In genomic region chr17:34207456-34207855, GRCm38 (mm10) we compare ENCODE assay signal across 23 mouse cellular contexts. TPM values are rescaled to one million over a fixed set of nuclear protein-coding genes. Genes with fewer than 3 reads are reported as not detected.
A peak's percentile ranks its signal among the peaks of the same experiment; 100 is the strongest.
DNase-seq lines count a peak whose midpoint lies in the region; ATAC-seq and TF ChIP-seq lines count a peak whose summit lies in the region.
"Had no signal": no experiment of that assay in that cellular context is flagged by ENCODE, and none has a peak within 500 bp of the region (broad histone marks: within the 10 kb centered on the region; RNA-seq: fewer than 3 reads in every experiment).

No protein-coding gene starts in this region.

- no peak overlapping the region for H3K27ac ChIP-seq in intestine, postnatal 0 days (ENCODE audit: low read depth, low read length)
- H3K27ac ChIP-seq: embryonic facial prominence, embryonic 12.5 days; forebrain, embryonic 12.5 days; gastrocnemius, adult 2 months; hindbrain, embryonic 14.5 days; intestine, embryonic 15.5 days; kidney, embryonic 15.5 days; limb, embryonic 15.5 days; liver, embryonic 14.5 days; midbrain, embryonic 10.5 days; neural tube, embryonic 15.5 days had no signal

- 0 out of 2 replicates have a peak, but pooled peaks cover 4% of the 10 kb centered on the region for H3K27me3 ChIP-seq in intestine, postnatal 0 days (replicated peaks; ENCODE audit: control insufficient read depth, insufficient read depth, low read length)

- DNase-seq in CD4-positive, CD25-positive, alpha-beta regulatory T cell, adult 2 months (ENCODE audit: low read depth, low spot score), result peak; percentile 63
- peak; percentile 44 to 58 for DNase-seq in spleen, postnatal 36 days (ENCODE audit: low spot score in 2 of 2)
- no peak for DNase-seq in spleen, adult 12 weeks (ENCODE audit: low spot score)
- DNase-seq in spleen, postnatal 4 days (ENCODE audit: low spot score in 2 of 2), result peak; percentile 13 to 62
- peak; percentile 48 to 67 for DNase-seq in thymus, postnatal 36 days
- no peak for DNase-seq in left cerebral cortex, adult 9 months (ENCODE audit: low spot score in 2 of 2)
- DNase-seq: adrenal gland, postnatal 36 days; cerebellum, adult 11 months; gastrocnemius, adult 2 months; left cerebral cortex, postnatal 4 days; lung, embryonic 14.5 days; right cerebral cortex, adult 18-20 months had no signal

- H3K9me3 ChIP-seq in intestine, postnatal 0 days (ENCODE audit: control insufficient read depth), result no peaks in the 10 kb centered on the region
- H3K9me3 ChIP-seq: embryonic facial prominence, embryonic 12.5 days; forebrain, embryonic 12.5 days; intestine, embryonic 15.5 days; kidney, embryonic 15.5 days; limb, embryonic 15.5 days; neural tube, embryonic 15.5 days had no signal

- H3K4me2 ChIP-seq in intestine, postnatal 0 days (replicated peaks; ENCODE audit: low read depth), result no peak overlapping the region
- H3K4me2 ChIP-seq: embryonic facial prominence, embryonic 12.5 days; forebrain, embryonic 12.5 days; hindbrain, embryonic 14.5 days; intestine, embryonic 15.5 days; kidney, embryonic 15.5 days; limb, embryonic 15.5 days; lung, embryonic 14.5 days; neural tube, embryonic 15.5 days had no signal

- H3K4me1 ChIP-seq in intestine, postnatal 0 days (replicated peaks; ENCODE audit: control insufficient read depth, insufficient read depth, low read length), result no peaks in the 10 kb centered on the region

- no peaks in the 10 kb centered on the region for H3K36me3 ChIP-seq in intestine, postnatal 0 days (ENCODE audit: control insufficient read depth, insufficient read depth)
- H3K36me3 ChIP-seq: embryonic facial prominence, embryonic 12.5 days; forebrain, embryonic 12.5 days; intestine, embryonic 15.5 days; kidney, embryonic 15.5 days; limb, embryonic 15.5 days; midbrain, embryonic 10.5 days; neural tube, embryonic 15.5 days had no signal

- no peak for ATAC-seq in CD4-positive, CD25-positive, alpha-beta regulatory T cell, adult 4 months
- no peak for ATAC-seq in intestine, postnatal 0 days
- ATAC-seq: intestine, embryonic 15.5 days had no signal

- H3K9ac ChIP-seq in intestine, postnatal 0 days (ENCODE audit: low read depth, low read length), result no peak overlapping the region
- H3K9ac ChIP-seq: embryonic facial prominence, embryonic 12.5 days; forebrain, embryonic 12.5 days; hindbrain, embryonic 14.5 days; intestine, embryonic 15.5 days; kidney, embryonic 15.5 days; limb, embryonic 15.5 days; liver, embryonic 14.5 days; lung, embryonic 14.5 days; neural tube, embryonic 15.5 days had no signal

- no peak overlapping the region for H3K4me3 ChIP-seq in intestine, postnatal 0 days (ENCODE audit: low read depth, low read length)
- H3K4me3 ChIP-seq: embryonic facial prominence, embryonic 12.5 days; forebrain, embryonic 12.5 days; gastrocnemius, adult 2 months; intestine, embryonic 15.5 days; kidney, embryonic 15.5 days; limb, embryonic 15.5 days; midbrain, embryonic 10.5 days; neural tube, embryonic 15.5 days had no signal

- 68% methylated on average over 3 of the region's 3 CpGs for WGBS in intestine, postnatal 0 days

- TF ChIP-seq CTCF in intestine, postnatal 0 days (IDR thresholded peaks at IDR 0.05; ENCODE audit: low read depth), result no peak

RNA-seq across cellular contexts. Expression of gene Tap2, which starts 4.1 kb away (rescaled TPM):
- polyA plus RNA-seq in CD4-positive, CD25-positive, alpha-beta regulatory T cell, adult 4 months (2017; shearing (Covaris generic)), result 100 to 1,000 TPM in 1 of 2 experiments, 10 to 100 TPM in 1; 78.9 to 260 TPM
- 11.2 and 13.0 TPM in 2 replicates for polyA plus RNA-seq in intestine, postnatal 0 days (2015; fragmentation: Nextera tagmentation; extraction: Ambion mirVana)

RNA-seq across cellular contexts. Expression of gene Psmb8, which starts 9.9 kb away (rescaled TPM):
- 100 to 1,000 TPM; 781 to 871 TPM for polyA plus RNA-seq in CD4-positive, CD25-positive, alpha-beta regulatory T cell, adult 4 months (2017; shearing (Covaris generic))
- 82.4 and 86.4 TPM in 2 replicates for polyA plus RNA-seq in intestine, postnatal 0 days (2015; fragmentation: Nextera tagmentation; extraction: Ambion mirVana)

RNA-seq across cellular contexts. Expression of gene Psmb9, which starts 19.9 kb away (rescaled TPM):
- 100 to 1,000 TPM; 280 to 324 TPM for polyA plus RNA-seq in CD4-positive, CD25-positive, alpha-beta regulatory T cell, adult 4 months (2017; shearing (Covaris generic))
- 36.8 and 37.7 TPM in 2 replicates for polyA plus RNA-seq in intestine, postnatal 0 days (2015; fragmentation: Nextera tagmentation; extraction: Ambion mirVana)

RNA-seq across cellular contexts. Expression of gene Tap1, which starts 20.1 kb away (rescaled TPM):
- 100 to 1,000 TPM; 163 to 238 TPM for polyA plus RNA-seq in CD4-positive, CD25-positive, alpha-beta regulatory T cell, adult 4 months (2017; shearing (Covaris generic))
- polyA plus RNA-seq in intestine, postnatal 0 days (2015; fragmentation: Nextera tagmentation; extraction: Ambion mirVana), result 14.1 and 15.0 TPM in 2 replicates

RNA-seq across cellular contexts. Expression of gene H2-Ob, which starts 31.2 kb away (rescaled TPM):
- 100 to 1,000 TPM in 1 of 2 experiments, 10 to 100 TPM in 1; 81.1 to 105 TPM for polyA plus RNA-seq in CD4-positive, CD25-positive, alpha-beta regulatory T cell, adult 4 months (2017; shearing (Covaris generic))
- 0.17 and 0.30 TPM in 2 replicates for polyA plus RNA-seq in intestine, postnatal 0 days (2015; fragmentation: Nextera tagmentation; extraction: Ambion mirVana)
- polyA plus RNA-seq: embryonic facial prominence, embryonic 12.5 days; forebrain, embryonic 12.5 days; hindbrain, embryonic 14.5 days; limb, embryonic 15.5 days; lung, embryonic 14.5 days; midbrain, embryonic 10.5 days had no signal

Comparison
In these comparisons a context has a peak if more than half of its experiments do, and no peak if none do; other contexts are left out.
1. DNase-seq: peak in CD4-positive, CD25-positive, alpha-beta regulatory T cell, adult 2 months (single experiment), spleen, postnatal 36 days (2 of 2), spleen, postnatal 4 days (2 of 2) and thymus, postnatal 36 days (2 of 2); none in spleen, adult 12 weeks (single experiment) and left cerebral cortex, adult 9 months (0 of 2).